In the genomic region with DNA sequence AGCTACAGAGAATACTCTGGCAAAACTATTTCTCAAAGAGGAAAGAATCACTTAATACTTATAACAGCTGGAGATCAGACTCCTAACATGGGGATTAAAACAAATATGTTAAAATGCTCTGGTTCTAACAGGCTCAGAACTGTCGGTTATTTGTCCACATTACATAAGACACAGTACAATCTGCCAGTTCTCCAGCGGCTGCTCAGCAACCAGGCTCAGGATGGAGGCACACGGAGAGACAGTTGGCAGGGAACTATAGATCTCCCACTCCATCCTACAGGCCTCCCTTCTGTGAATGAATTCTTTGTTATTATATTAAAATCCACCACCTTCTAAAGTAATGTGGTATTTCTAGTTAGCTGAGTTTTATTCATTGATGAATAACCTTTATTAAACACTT, we compare ENCODE assay signal across 13 mouse cellular contexts. TPM values are rescaled to one million over a fixed set of nuclear protein-coding genes. Genes with fewer than 3 reads are reported as not detected.
DNase-seq lines count a peak whose midpoint lies in the region; TF ChIP-seq lines count a peak whose summit lies in the region.
"Had no signal": no experiment of that assay in that cellular context is flagged by ENCODE, and none has a peak within 500 bp of the region (broad histone marks: within the 10 kb centered on the region; RNA-seq: fewer than 3 reads in every experiment).

No protein-coding gene starts in this region.

- peaks cover 26% of the 10 kb centered on the region for H3K4me1 ChIP-seq in cerebellum, adult 2 months (ENCODE audit: control insufficient read depth, insufficient read depth, low read length)
- H3K4me1 ChIP-seq: heart, embryonic 13.5 days had no signal

- TF ChIP-seq CTCF in cerebellum, adult 2 months (IDR thresholded peaks at IDR 0.05; ENCODE audit: borderline replicate concordance, insufficient read depth, low read depth, low read length), result no peak

- WGBS in cerebellum, adult 2 months, result 7% methylated on average over 3 of the region's 3 CpGs

- DNase-seq in left cerebral cortex, adult 18-20 months (ENCODE audit: low spot score in 2 of 2), result peak; percentile 8 to 48
- DNase-seq in left cerebral cortex, adult 11 months (ENCODE audit: low spot score), result no peak
- DNase-seq in cerebellum, adult 2 months, result peak; percentile 50 to 83
- peak; percentile 33 to 62 for DNase-seq in frontal cortex, postnatal 36 days (ENCODE audit: low spot score in 2 of 2)
- DNase-seq in right cerebral cortex, postnatal 10 days (ENCODE audit: low spot score in 2 of 2), result peak; percentile 60 to 66
- no peak for DNase-seq in kidney, postnatal 10 days
- no peak for DNase-seq in T-cell, adult 2 months (ENCODE audit: low spot score)
- DNase-seq: gastrocnemius, postnatal 10 days; kidney, adult 8-10 months had no signal

- H3K27me3 ChIP-seq in cerebellum, adult 2 months (ENCODE audit: control insufficient read depth, insufficient read depth, low read length), result no peaks in the 10 kb centered on the region
- H3K27me3 ChIP-seq: CH12.LX; embryonic facial prominence, embryonic 13.5 days; heart, embryonic 13.5 days had no signal

- no peak overlapping the region for H3K4me3 ChIP-seq in cerebellum, adult 2 months (replicated peaks; ENCODE audit: insufficient read depth, low read depth, low read length)
- H3K4me3 ChIP-seq: embryonic facial prominence, embryonic 13.5 days; forebrain, embryonic 10.5 days; heart, embryonic 13.5 days had no signal

- H3K27ac ChIP-seq in cerebellum, adult 2 months (ENCODE audit: insufficient read depth, low read length), result no peak overlapping the region
- H3K27ac ChIP-seq: embryonic facial prominence, embryonic 13.5 days; forebrain, embryonic 10.5 days; heart, embryonic 13.5 days had no signal

- no peak for TF ChIP-seq POLR2A in cerebellum, adult 2 months (IDR thresholded peaks at IDR 0.05; ENCODE audit: borderline replicate concordance, insufficient read depth, low read length)

RNA-seq across cellular contexts. Expression of gene Reln, which starts 37.4 kb away (rescaled TPM):
- 10 to 100 TPM; 80.8 to 81.6 TPM for total RNA-seq in left cerebral cortex, adult 18-20 months (2021)
- polyA plus RNA-seq in cerebellum, adult 2 months (2012; rRNA removed), result 184 and 204 TPM in 2 replicates

Comparison
In these comparisons a context has a peak if more than half of its experiments do, and no peak if none do; other contexts are left out.
1. DNase-seq: peak in left cerebral cortex, adult 18-20 months (2 of 2), cerebellum, adult 2 months (2 of 2), frontal cortex, postnatal 36 days (2 of 2) and right cerebral cortex, postnatal 10 days (2 of 2); none in left cerebral cortex, adult 11 months (single experiment), kidney, postnatal 10 days (single experiment) and T-cell, adult 2 months (single experiment).